Mouse (Mus musculus): Measurements from ENCODE around the gene Ildr1. TPM values are rescaled to one million over a fixed set of nuclear protein-coding genes. Genes with fewer than 3 reads are reported as not detected.

Ildr1 gene
- polyA plus RNA-seq, 1 experiment = not detected

DNA sequence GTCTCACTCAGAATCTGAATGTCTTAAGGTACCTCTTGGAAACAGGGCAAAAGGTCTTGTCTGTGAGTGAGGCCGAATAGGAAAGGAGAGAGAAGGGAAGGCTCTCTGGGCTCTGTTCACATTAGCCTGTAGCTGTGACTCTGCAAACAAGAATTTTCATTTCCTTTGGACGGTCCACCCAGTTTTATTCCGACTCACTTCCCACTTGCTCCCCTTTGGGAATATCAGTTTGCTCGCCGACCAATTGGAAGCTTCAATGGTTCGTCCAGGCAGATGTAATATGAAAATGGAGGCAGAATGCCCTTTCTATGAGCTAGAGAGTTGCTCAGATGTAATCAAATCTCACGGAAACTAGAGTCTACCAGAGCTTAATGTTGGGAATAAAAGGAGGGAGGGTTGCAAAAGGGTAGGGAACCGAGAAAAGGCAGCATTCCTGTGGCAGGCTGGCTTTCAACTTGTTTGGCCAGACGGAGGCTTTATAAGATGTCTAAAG lies 1.1 kb downstream of the Ildr1 start:
- Histone ChIP-seq H3ac (ENCODE audit: control insufficient read depth, insufficient read length) (no peak overlapping the region), H3K79me2 (ENCODE audit: control insufficient read depth, insufficient read depth) (no peaks in the 10 kb centered on the region), H3K4me3 (no peak overlapping the region), H3K27me3 (ENCODE audit: control insufficient read depth, insufficient read depth, insufficient read length) (no peaks in the 10 kb centered on the region), H3K4me2 (ENCODE audit: low read depth) (peak overlapping the region; percentile 34), H3K36me3 (ENCODE audit: control insufficient read depth, insufficient read depth) (no peaks in the 10 kb centered on the region)
- no peak for TF ChIP-seq TCF12 (IDR thresholded peaks at IDR 0.05; ENCODE audit: insufficient read depth, poor library complexity, severe bottlenecking)
- TF ChIP-seq MYOG (IDR thresholded peaks at IDR 0.05; ENCODE audit: control insufficient read depth in 1 of 3, insufficient read depth in 1 of 3, insufficient read length in 2 of 3, low read depth in 2 of 3) = no peak
- no peak for TF ChIP-seq MAX (IDR thresholded peaks at IDR 0.05; ENCODE audit: low read depth)
- TF ChIP-seq TCF3 (IDR thresholded peaks at IDR 0.05; ENCODE audit: insufficient read length, low read depth) = no peak
- no peak for TF ChIP-seq MYOD1 (IDR thresholded peaks at IDR 0.05; ENCODE audit: control insufficient read depth in 1 of 3, insufficient read length in 2 of 3, low read depth in 2 of 3)
- TF ChIP-seq POLR2A (IDR thresholded peaks at IDR 0.05; ENCODE audit: insufficient read length, low read depth) = no peak
- TF ChIP-seq REST (IDR thresholded peaks at IDR 0.05; ENCODE audit: insufficient read depth, insufficient read length) = no peak
- no peak for TF ChIP-seq E2F4 (IDR thresholded peaks at IDR 0.05; ENCODE audit: insufficient read depth)
- no peak for TF ChIP-seq POLR2AphosphoS2 (IDR thresholded peaks at IDR 0.05; ENCODE audit: insufficient read length, low read depth)
- no peak for TF ChIP-seq USF1 (IDR thresholded peaks at IDR 0.05; ENCODE audit: low read depth)
- no peak for TF ChIP-seq CEBPB (IDR thresholded peaks at IDR 0.05; ENCODE audit: insufficient read depth, poor library complexity, severe bottlenecking)
- no peak for TF ChIP-seq SRF (IDR thresholded peaks at IDR 0.05; ENCODE audit: control insufficient read depth, insufficient read length, low read depth)

DNA sequence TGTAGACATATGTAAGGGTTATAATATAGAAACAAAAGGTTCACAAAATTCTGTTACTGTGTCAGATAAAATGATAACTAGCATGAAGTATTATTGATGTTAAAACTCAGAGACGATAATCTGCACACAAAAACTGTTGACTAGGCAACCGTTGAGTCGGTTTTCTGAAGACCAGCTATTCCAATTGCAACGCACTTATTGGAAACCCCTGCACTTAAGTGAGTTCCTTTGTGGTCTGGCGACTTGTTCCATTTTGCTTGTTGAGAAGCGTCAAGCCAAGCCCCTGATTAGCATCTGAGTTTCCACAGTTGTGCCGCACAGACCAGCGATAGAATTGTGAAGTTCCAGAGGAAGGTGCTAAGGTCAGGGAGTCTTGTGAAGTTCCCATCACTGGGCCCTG lies 3.6 kb downstream of the Ildr1 start:
- no peak overlapping the region for H3ac ChIP-seq (ENCODE audit: control insufficient read depth, insufficient read length)
- no peaks in the 10 kb centered on the region for H3K27me3 ChIP-seq (ENCODE audit: control insufficient read depth, insufficient read depth, insufficient read length)
- no peaks in the 10 kb centered on the region for H3K79me2 ChIP-seq (ENCODE audit: control insufficient read depth, insufficient read depth)
- no peak overlapping the region for H3K4me2 ChIP-seq (ENCODE audit: low read depth)
- no peak overlapping the region for H3K4me3 ChIP-seq
- TF ChIP-seq POLR2A (IDR thresholded peaks at IDR 0.05; ENCODE audit: insufficient read length, low read depth) (no peak), REST (IDR thresholded peaks at IDR 0.05; ENCODE audit: insufficient read depth, insufficient read length) (no peak), MYOD1 (IDR thresholded peaks at IDR 0.05; ENCODE audit: control insufficient read depth in 1 of 3, insufficient read length in 2 of 3, low read depth in 2 of 3) (no peak), MAX (IDR thresholded peaks at IDR 0.05; ENCODE audit: low read depth) (no peak), CEBPB (IDR thresholded peaks at IDR 0.05; ENCODE audit: insufficient read depth, poor library complexity, severe bottlenecking) (no peak), USF1 (IDR thresholded peaks at IDR 0.05; ENCODE audit: low read depth) (no peak), TCF3 (IDR thresholded peaks at IDR 0.05; ENCODE audit: insufficient read length, low read depth) (no peak), POLR2AphosphoS2 (IDR thresholded peaks at IDR 0.05; ENCODE audit: insufficient read length, low read depth) (no peak), SRF (IDR thresholded peaks at IDR 0.05; ENCODE audit: control insufficient read depth, insufficient read length, low read depth) (no peak), E2F4 (IDR thresholded peaks at IDR 0.05; ENCODE audit: insufficient read depth) (no peak), MYOG (IDR thresholded peaks at IDR 0.05; ENCODE audit: control insufficient read depth in 1 of 3, insufficient read depth in 1 of 3, insufficient read length in 2 of 3, low read depth in 2 of 3) (no peak), TCF12 (IDR thresholded peaks at IDR 0.05; ENCODE audit: insufficient read depth, poor library complexity, severe bottlenecking) (no peak)
- H3K36me3 ChIP-seq (ENCODE audit: control insufficient read depth, insufficient read depth) = no peaks in the 10 kb centered on the region

DNA sequence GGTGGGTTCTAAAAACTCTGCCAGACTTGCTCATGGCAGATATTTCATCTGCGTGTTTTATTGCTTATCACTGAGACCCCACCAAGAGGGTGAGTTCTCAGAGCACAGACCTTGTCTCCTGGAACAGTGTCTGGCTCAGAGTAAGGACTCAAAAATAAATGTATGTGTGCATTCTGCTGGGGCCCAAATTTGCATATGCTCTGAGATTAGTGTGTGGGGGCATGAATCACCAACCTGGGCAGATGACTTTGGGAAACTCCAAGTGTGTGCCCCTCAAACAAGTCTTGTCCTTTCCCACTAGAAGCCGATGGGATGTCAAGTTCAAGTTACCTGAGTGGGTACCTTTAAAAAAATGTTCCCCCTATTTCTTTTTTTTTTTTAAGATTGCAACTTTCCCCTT lies 6.7 kb downstream of the Ildr1 start:
- Histone ChIP-seq H3K27me3 (ENCODE audit: control insufficient read depth, insufficient read depth, insufficient read length) (no peaks in the 10 kb centered on the region), H3K4me2 (ENCODE audit: low read depth) (no peak overlapping the region), H3K36me3 (ENCODE audit: control insufficient read depth, insufficient read depth) (no peaks in the 10 kb centered on the region), H3ac (ENCODE audit: control insufficient read depth, insufficient read length) (no peak overlapping the region), H3K4me3 (no peak overlapping the region), H3K79me2 (ENCODE audit: control insufficient read depth, insufficient read depth) (no peaks in the 10 kb centered on the region)
- TF ChIP-seq TCF3 (IDR thresholded peaks at IDR 0.05; ENCODE audit: insufficient read length, low read depth) (no peak), POLR2A (IDR thresholded peaks at IDR 0.05; ENCODE audit: insufficient read length, low read depth) (no peak), REST (IDR thresholded peaks at IDR 0.05; ENCODE audit: insufficient read depth, insufficient read length) (no peak), SRF (IDR thresholded peaks at IDR 0.05; ENCODE audit: control insufficient read depth, insufficient read length, low read depth) (no peak), E2F4 (IDR thresholded peaks at IDR 0.05; ENCODE audit: insufficient read depth) (no peak), MYOG (IDR thresholded peaks at IDR 0.05; ENCODE audit: control insufficient read depth in 1 of 3, insufficient read depth in 1 of 3, insufficient read length in 2 of 3, low read depth in 2 of 3) (no peak), TCF12 (IDR thresholded peaks at IDR 0.05; ENCODE audit: insufficient read depth, poor library complexity, severe bottlenecking) (no peak), MAX (IDR thresholded peaks at IDR 0.05; ENCODE audit: low read depth) (no peak), MYOD1 (IDR thresholded peaks at IDR 0.05; ENCODE audit: control insufficient read depth in 1 of 3, insufficient read length in 2 of 3, low read depth in 2 of 3) (no peak), POLR2AphosphoS2 (IDR thresholded peaks at IDR 0.05; ENCODE audit: insufficient read length, low read depth) (no peak), CEBPB (IDR thresholded peaks at IDR 0.05; ENCODE audit: insufficient read depth, poor library complexity, severe bottlenecking) (no peak), USF1 (IDR thresholded peaks at IDR 0.05; ENCODE audit: low read depth) (no peak)

DNA sequence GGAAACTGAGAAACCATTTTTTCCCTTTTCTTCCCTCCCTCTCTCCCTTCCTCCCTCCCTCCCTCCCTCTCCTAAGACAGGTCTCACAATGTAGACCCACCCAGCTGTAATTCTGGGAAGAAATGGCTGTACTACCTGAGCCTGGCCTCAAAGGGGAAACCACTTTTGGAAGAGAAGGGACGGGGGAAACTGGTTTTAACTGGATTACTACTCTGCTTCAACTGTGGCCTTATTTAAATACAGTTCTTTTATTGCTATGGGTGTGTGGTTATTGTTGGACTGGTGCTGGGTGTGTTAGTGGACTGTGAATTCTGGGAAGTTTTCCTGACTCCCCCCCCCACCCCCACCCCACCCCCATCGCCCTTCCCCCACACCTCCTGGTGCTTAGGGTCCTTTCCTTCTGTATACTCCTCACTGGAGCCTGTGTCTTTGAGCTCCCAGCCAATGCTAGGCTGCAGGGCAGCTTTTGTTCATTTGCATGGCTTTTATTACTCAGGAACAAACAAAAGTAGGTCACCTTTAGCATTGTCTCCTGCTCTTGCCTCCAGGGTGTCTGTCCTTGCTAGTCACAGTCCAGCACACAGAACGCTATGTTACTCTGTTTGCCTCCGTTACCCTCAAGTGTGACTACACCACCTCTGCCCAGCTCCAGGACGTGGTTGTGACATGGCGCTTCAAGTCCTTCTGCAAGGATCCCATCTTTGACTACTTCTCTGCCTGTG lies 14.1 kb downstream of the Ildr1 start:
- TF ChIP-seq E2F4 (IDR thresholded peaks at IDR 0.05; ENCODE audit: insufficient read depth) (no peak), MYOD1 (IDR thresholded peaks at IDR 0.05; ENCODE audit: control insufficient read depth in 1 of 3, insufficient read length in 2 of 3, low read depth in 2 of 3) (no peak), TCF3 (IDR thresholded peaks at IDR 0.05; ENCODE audit: insufficient read length, low read depth) (no peak), CEBPB (IDR thresholded peaks at IDR 0.05; ENCODE audit: insufficient read depth, poor library complexity, severe bottlenecking) (no peak), TCF12 (IDR thresholded peaks at IDR 0.05; ENCODE audit: insufficient read depth, poor library complexity, severe bottlenecking) (no peak), POLR2A (IDR thresholded peaks at IDR 0.05; ENCODE audit: insufficient read length, low read depth) (no peak), SRF (IDR thresholded peaks at IDR 0.05; ENCODE audit: control insufficient read depth, insufficient read length, low read depth) (no peak), MYOG (IDR thresholded peaks at IDR 0.05; ENCODE audit: control insufficient read depth in 1 of 3, insufficient read depth in 1 of 3, insufficient read length in 2 of 3, low read depth in 2 of 3) (no peak), POLR2AphosphoS2 (IDR thresholded peaks at IDR 0.05; ENCODE audit: insufficient read length, low read depth) (no peak), REST (IDR thresholded peaks at IDR 0.05; ENCODE audit: insufficient read depth, insufficient read length) (no peak), USF1 (IDR thresholded peaks at IDR 0.05; ENCODE audit: low read depth) (no peak), MAX (IDR thresholded peaks at IDR 0.05; ENCODE audit: low read depth) (no peak)
- H3ac ChIP-seq (ENCODE audit: control insufficient read depth, insufficient read length) = no peak overlapping the region
- H3K36me3 ChIP-seq (ENCODE audit: control insufficient read depth, insufficient read depth) = no peaks in the 10 kb centered on the region
- no peak overlapping the region for H3K4me2 ChIP-seq (ENCODE audit: low read depth)
- no peaks in the 10 kb centered on the region for H3K79me2 ChIP-seq (ENCODE audit: control insufficient read depth, insufficient read depth)
- no peak overlapping the region for H3K4me3 ChIP-seq
- no peaks in the 10 kb centered on the region for H3K27me3 ChIP-seq (ENCODE audit: control insufficient read depth, insufficient read depth, insufficient read length)

Measured in myocyte (in vitro differentiated cells).